Mouse (Mus musculus) large intestine, adult 2 months (tissue): ENCODE results near the gene Emp1. TPM values are rescaled to one million over a fixed set of nuclear protein-coding genes. Genes with fewer than 3 reads are reported as not detected.

Experiments
- DNase-seq: peaks from one replicate; pipeline ENCODE4 v3.0.0-alpha.2; 2012; ENCODE audit warnings: low read depth, low spot score
- WGBS: fragments of 180-500 bp; shearing (Covaris S2); methylation state at CpG from one replicate; pipeline ENCODE4 v1.1.7; 2018; 5-methylcytosine and 5-hydroxymethylcytosine counted together
- polyA plus RNA-seq: library from polyadenylated mRNA; depleted of rRNA; stranded (reverse); fragments of >200 nt; gene quantifications from 2 replicates; pipeline ENCODE4 v1.2.3, GENCODE M21; 2012; rRNA removed

Emp1 gene
- polyA plus RNA-seq, 1 experiment, result 138 TPM

DNA sequence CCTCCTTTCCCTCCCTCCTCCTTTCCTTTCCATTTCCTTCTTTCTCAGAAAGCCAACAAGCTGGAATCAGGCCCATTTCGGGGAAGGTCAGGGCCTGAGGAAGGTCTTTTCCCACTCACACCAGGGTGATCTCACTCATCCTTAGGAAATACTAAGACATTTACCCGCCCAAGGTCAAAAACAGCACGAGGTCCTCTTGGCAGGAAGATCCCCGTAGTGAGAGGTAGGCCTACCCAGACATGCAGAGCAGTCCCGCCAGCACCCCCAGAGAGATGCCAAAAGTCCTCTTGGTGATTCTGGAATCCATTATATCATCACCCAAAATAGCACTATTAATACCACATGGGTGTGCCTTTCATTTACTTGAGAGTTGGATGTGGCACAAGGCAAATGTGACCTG, 36.5 kb downstream of the Emp1 start:
- WGBS, result 52% methylated on average over 5 of the region's 5 CpGs
- DNase-seq, result no peak

- peak; percentile 40 for DNase-seq
- WGBS, result 36% methylated on average over 3 of the region's 3 CpGs
Measured at GRCm38 (mm10) chr6:135400306-135400705, 38.0 kb downstream of the Emp1 start.

DNA sequence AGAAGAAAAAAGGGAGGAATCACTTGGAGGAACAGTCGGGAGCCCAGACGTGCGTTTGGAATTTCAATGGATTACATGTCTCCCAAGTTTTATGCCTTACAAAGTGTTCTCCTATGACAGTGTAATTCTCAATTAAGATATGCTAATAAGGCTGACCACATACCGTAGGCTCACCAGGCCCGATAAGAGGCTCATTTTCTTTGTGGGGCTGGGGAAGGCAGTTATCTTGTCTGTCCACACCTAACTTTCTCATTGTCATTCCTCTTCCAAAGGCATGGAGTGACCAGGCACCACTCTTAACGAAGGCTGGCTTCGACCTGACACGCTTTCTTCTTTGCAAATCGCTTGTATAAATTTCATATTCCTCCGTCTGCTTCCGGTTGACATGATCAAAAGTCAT, 42.7 kb downstream of the Emp1 start:
- WGBS, result 91% methylated on average over 11 of the region's 11 CpGs
- no peak for DNase-seq

GRCm38 (mm10) chr6:135407323-135407722, 45.0 kb downstream of the Emp1 start:
- 37% methylated on average over 4 of the region's 4 CpGs for WGBS
- no peak for DNase-seq

- DNase-seq, result no peak
- 85% methylated on average over 10 of the region's 10 CpGs for WGBS
Measured at GRCm38 (mm10) chr6:135411712-135412319, 49.5 kb downstream of the Emp1 start.

GRCm38 (mm10) chr6:135412649-135413048, 50.3 kb downstream of the Emp1 start:
- 72% methylated on average over 6 of the region's 6 CpGs for WGBS

GRCm38 (mm10) chr6:135417459-135417858, 55.1 kb downstream of the Emp1 start:
- WGBS, result 28% methylated on average over 5 of the region's 5 CpGs
- DNase-seq, result no peak

More at GRCm38 (mm10) chr6:135412649-135413048, 50.3 kb downstream of the Emp1 start:
- no peak for DNase-seq

- DNase-seq, result no peak
- WGBS, result 55% methylated on average over 8 of the region's 8 CpGs
Measured at GRCm38 (mm10) chr6:135418223-135418824, 56.0 kb downstream of the Emp1 start.

GRCm38 (mm10) chr6:135428246-135428645, 65.9 kb downstream of the Emp1 start:
- DNase-seq, result no peak
- 66% methylated on average over 2 of the region's 2 CpGs for WGBS

DNA sequence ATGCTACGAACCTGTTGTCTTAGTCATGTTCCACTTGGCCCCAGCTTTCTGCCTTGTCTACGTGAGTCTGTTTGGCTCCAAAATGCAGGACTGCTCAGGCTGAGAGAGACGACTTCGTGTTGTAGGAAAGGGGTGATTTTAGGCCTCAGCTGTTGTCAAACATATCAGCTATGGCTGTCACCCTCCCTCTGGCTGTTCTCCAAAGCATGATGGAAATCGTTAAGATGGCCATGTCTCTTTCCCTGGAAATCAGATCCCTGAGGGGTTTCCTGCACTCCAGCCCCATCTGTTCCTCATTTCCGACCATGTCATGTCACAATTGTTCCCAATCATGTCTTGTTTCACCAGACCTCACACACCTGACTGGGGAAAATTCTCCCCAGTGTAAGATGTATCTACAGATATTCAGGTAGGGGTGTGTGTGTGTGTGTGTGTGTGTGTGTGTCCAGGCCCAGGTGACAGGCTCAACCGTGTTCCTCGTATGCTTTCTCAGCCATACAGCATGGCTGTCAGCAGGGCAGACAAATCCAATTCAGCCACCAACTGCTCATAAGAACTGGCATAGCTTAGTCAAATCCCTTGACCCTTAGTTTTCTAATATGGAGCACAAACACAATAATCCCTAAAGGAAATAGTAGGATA, 67.0 kb downstream of the Emp1 start:
- WGBS, result 66% methylated on average over 8 of the region's 8 CpGs
- no peak for DNase-seq

- DNase-seq, result no peak
- 73% methylated on average over 8 of the region's 8 CpGs for WGBS
Measured at GRCm38 (mm10) chr6:135430441-135430970, 68.2 kb downstream of the Emp1 start.

Other genes with a start within 250 kb of the Emp1 start
- 0.06 TPM in 1 of 2 replicates, not detected in the other for gene Gprc5d, start 244.3 kb upstream of the Emp1 start, polyA plus RNA-seq
- 21.0 and 29.0 TPM in 2 replicates for gene Fam234b, start 164.6 kb upstream of the Emp1 start, polyA plus RNA-seq
- gene Hebp1, start 164.5 kb upstream of the Emp1 start, polyA plus RNA-seq, result 9.8 and 10.9 TPM in 2 replicates
- 1.1 and 1.5 TPM in 2 replicates for gene Gsg1, start 108.2 kb upstream of the Emp1 start, polyA plus RNA-seq
- not detected in 2 replicates for gene Pbp2, start 52.1 kb upstream of the Emp1 start, polyA plus RNA-seq